In the genomic region with DNA sequence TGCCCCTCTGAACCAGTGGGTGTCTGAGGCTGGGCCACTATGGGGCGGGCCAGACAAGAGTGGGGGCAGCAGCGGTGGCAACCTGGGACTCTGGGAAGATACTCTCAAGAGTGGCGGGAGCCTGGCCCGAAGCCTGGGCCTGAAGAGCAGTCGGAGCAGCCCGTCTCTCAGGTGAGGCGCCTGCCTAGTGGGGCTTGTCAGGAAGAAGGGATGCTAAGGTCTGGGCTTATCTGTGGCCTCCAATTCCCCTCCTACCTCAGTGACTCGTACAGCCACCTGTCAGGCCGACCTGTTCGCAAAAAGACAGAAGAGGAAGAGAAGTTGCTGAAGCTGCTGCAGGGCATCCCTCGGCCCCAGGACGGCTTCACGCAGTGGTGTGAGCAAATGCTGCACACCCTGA, we compare ENCODE assay signal across 1 mouse cellular context.
TF ChIP-seq lines count a peak whose summit lies in the region.

No protein-coding gene starts in this region.

TF ChIP-seq in myocyte, 11 proteins besides CTCF, POLR2A, EP300 and RAD21:
- TF ChIP-seq POLR2AphosphoS2 (IDR thresholded peaks at IDR 0.05; ENCODE audit: insufficient read length, low read depth) (peak; percentile 66), USF1 (IDR thresholded peaks at IDR 0.05; ENCODE audit: low read depth) (no peak)
